14 mouse cellular contexts compared by ENCODE assay signal in genomic region chr16:7764383-7764782, GRCm38 (mm10).
A peak's percentile ranks its signal among the peaks of the same experiment; 100 is the strongest.
DNase-seq lines count a peak whose midpoint lies in the region; ATAC-seq lines count a peak whose summit lies in the region.
"Had no signal": no experiment of that assay in that cellular context is flagged by ENCODE, and none has a peak within 500 bp of the region (broad histone marks: within the 10 kb centered on the region; RNA-seq: fewer than 3 reads in every experiment).

No protein-coding gene starts in this region.

- no peak overlapping the region for H3K4me2 ChIP-seq in kidney, embryonic 14.5 days (replicated peaks; ENCODE audit: low read depth, low read length)
- no peak overlapping the region for H3K4me2 ChIP-seq in hindbrain, embryonic 15.5 days
- H3K4me2 ChIP-seq in midbrain, embryonic 16.5 days (ENCODE audit: low read length) = no peak overlapping the region
- H3K4me2 ChIP-seq: limb, embryonic 15.5 days had no signal

- no peak overlapping the region for H3K9ac ChIP-seq in kidney, embryonic 14.5 days (ENCODE audit: low read depth, low read length)
- no peak overlapping the region for H3K9ac ChIP-seq in hindbrain, embryonic 15.5 days
- H3K9ac ChIP-seq in midbrain, embryonic 16.5 days (ENCODE audit: low read depth, low read length) = no peak overlapping the region
- H3K9ac ChIP-seq: forebrain, postnatal 0 days; limb, embryonic 15.5 days had no signal

- H3K4me1 ChIP-seq in kidney, embryonic 14.5 days (ENCODE audit: control insufficient read depth, insufficient read depth, low read length) = no peaks in the 10 kb centered on the region; the same call in 1 of the 2 replicates
- peaks cover 13% of the 10 kb centered on the region for H3K4me1 ChIP-seq in hindbrain, embryonic 15.5 days (replicated peaks)
- peaks cover 6% of the 10 kb centered on the region for H3K4me1 ChIP-seq in midbrain, embryonic 16.5 days (ENCODE audit: control insufficient read depth, insufficient read depth, low read length)
- H3K4me1 ChIP-seq: limb, embryonic 15.5 days had no signal

- WGBS in kidney, embryonic 14.5 days = 27% methylated on average over 6 of the region's 6 CpGs
- WGBS in hindbrain, embryonic 15.5 days = 6% methylated on average over 6 of the region's 6 CpGs
- WGBS in midbrain, embryonic 16.5 days = 9% methylated on average over 6 of the region's 6 CpGs

- H3K4me3 ChIP-seq in kidney, embryonic 14.5 days (ENCODE audit: low read length) = no peak overlapping the region
- no peak overlapping the region for H3K4me3 ChIP-seq in hindbrain, embryonic 15.5 days
- H3K4me3 ChIP-seq in midbrain, embryonic 16.5 days (ENCODE audit: low read depth, low read length) = no peak overlapping the region
- H3K4me3 ChIP-seq: limb, embryonic 15.5 days had no signal

- intact Hi-C loops in heart, postnatal 10 days (cut with DNase I) = no loop called here

- DNase-seq in kidney, adult 18-20 months = no peak
- DNase-seq in embryo, embryonic 10.5 days (ENCODE audit: low spot score) = peak; percentile 33
- DNase-seq in heart, postnatal 10 days = no peak
- no peak for DNase-seq in heart, adult 8-10 months (ENCODE audit: low spot score)
- DNase-seq: adrenal gland, postnatal 25 days; cerebellum, postnatal 36 days; forebrain, postnatal 0 days; gastrocnemius, postnatal 14 days; lung, adult 2 months had no signal

- H3K27me3 ChIP-seq in kidney, embryonic 14.5 days (ENCODE audit: control insufficient read depth, insufficient read depth, low read length) = no peaks in the 10 kb centered on the region
- no peaks in the 10 kb centered on the region for H3K27me3 ChIP-seq in hindbrain, embryonic 15.5 days
- no peaks in the 10 kb centered on the region for H3K27me3 ChIP-seq in midbrain, embryonic 16.5 days (ENCODE audit: control insufficient read depth, insufficient read depth, low read depth, low read length)
- H3K27me3 ChIP-seq: limb, embryonic 15.5 days had no signal

- ATAC-seq in kidney, embryonic 14.5 days (ENCODE audit: low FRiP score, low TSS enrichment) = peak; percentile 90
- ATAC-seq in hindbrain, embryonic 15.5 days (ENCODE audit: low FRiP score, low read depth) = 0 out of 2 replicates have a peak, but pooled peaks have one; percentile 30
- ATAC-seq in midbrain, embryonic 16.5 days = no peak
- ATAC-seq: forebrain, postnatal 0 days had no signal

- H3K9me3 ChIP-seq in kidney, embryonic 14.5 days (ENCODE audit: control insufficient read depth, low read length) = no peaks in the 10 kb centered on the region
- no peaks in the 10 kb centered on the region for H3K9me3 ChIP-seq in hindbrain, embryonic 15.5 days
- H3K9me3 ChIP-seq in midbrain, embryonic 16.5 days (replicated peaks; ENCODE audit: control insufficient read depth, low read length, poor library complexity, severe bottlenecking) = no peaks in the 10 kb centered on the region
- H3K9me3 ChIP-seq: limb, embryonic 15.5 days had no signal

- no peaks in the 10 kb centered on the region for H3K36me3 ChIP-seq in kidney, embryonic 14.5 days (ENCODE audit: control insufficient read depth, insufficient read depth, low read length)
- no peaks in the 10 kb centered on the region for H3K36me3 ChIP-seq in hindbrain, embryonic 15.5 days
- no peaks in the 10 kb centered on the region for H3K36me3 ChIP-seq in midbrain, embryonic 16.5 days (ENCODE audit: control insufficient read depth, insufficient read depth, low read length)
- H3K36me3 ChIP-seq: limb, embryonic 15.5 days had no signal

- H3K27ac ChIP-seq in kidney, embryonic 14.5 days (ENCODE audit: low read depth, low read length) = no peak overlapping the region
- H3K27ac ChIP-seq in hindbrain, embryonic 15.5 days (replicated peaks) = 0 out of 2 replicates have a peak overlapping the region, but pooled peaks have one; percentile 12
- peak overlapping the region; percentile 47; the same call in 1 of the 2 replicates for H3K27ac ChIP-seq in midbrain, embryonic 16.5 days (ENCODE audit: low read length)
- H3K27ac ChIP-seq: limb, embryonic 15.5 days; macrophage had no signal
